Mouse (Mus musculus): Measurements from ENCODE around the gene Mbd6.

GRCm38 (mm10) chr10:127303136-127303535, 14.3 kb upstream of the Mbd6 start:
- TF ChIP-seq POLR2A (IDR thresholded peaks at IDR 0.05; ENCODE audit: extremely low read depth, insufficient read depth, low read length) (no peak), CTCF (IDR thresholded peaks at IDR 0.05; ENCODE audit: low read depth, low read length) (no peak)

Measured in liver, adult 2 months (tissue).